Mouse (Mus musculus) embryonic stem cell, embryonic (primary cell): ENCODE data around the gene Hoxa7.

Experiments used
- CTCF ChIA-PET, 4 experiments: fragments of 300-600 bp in 2 of 4; fragments of 350-600 bp in 2 of 4; sonication (Branson Sonifier 250); formaldehyde crosslinking; loops; one replicate each; lab custom pipeline; 2022; ENCODE audit warnings: inconsistent platforms in 2 of 4; lab: Charles Lee
- POLR2A ChIA-PET, 4 experiments: fragments of 300-600 bp in 2 of 4; fragments of 350-600 bp in 2 of 4; sonication (Branson Sonifier 250); formaldehyde crosslinking; loops; one replicate each; lab custom pipeline; 2022; ENCODE audit warnings: antibody characterized with exemption in 4 of 4, inconsistent platforms in 1 of 4; lab: Charles Lee

Hoxa7 gene

DNA sequence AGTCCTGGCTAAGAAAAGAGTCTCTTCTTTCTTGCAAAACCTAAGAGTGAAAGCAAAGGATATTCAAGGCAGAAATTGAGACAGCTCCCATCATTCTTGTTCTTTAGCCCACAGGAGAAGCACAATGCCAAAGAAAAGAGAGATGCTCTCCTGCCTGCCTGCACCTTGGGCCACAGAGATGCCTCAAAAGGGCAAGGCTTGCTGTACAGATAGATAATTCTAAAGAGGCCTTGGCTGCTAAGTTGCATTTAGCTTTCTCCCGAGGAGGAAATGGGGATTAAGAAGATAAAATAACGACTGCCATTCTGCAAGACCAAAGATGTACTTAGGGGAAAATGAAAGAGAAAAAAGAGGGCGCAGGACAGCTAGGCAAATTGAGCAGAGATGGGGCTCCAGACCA, 25.3 kb upstream of the Hoxa7 start:
- POLR2A ChIA-PET, result interaction anchor here in 2 of 4 experiments (0.5 to 1.7 kb wide), 7 partner anchors 10 to 70 kb away, joined by 3 to 5 read pairs (median 3); partner anchors contain the start of genes 5730596B20Rik (in 1 of the 2) and Hoxa7 (in 1 of the 2)
- CTCF ChIA-PET, result interaction anchor here in 3 of 4 experiments (0.6 to 2.0 kb wide), 4 partner anchors 10 to 371 kb away, joined by 3 to 6 read pairs (median 3); no protein-coding TSS in a partner anchor

DNA sequence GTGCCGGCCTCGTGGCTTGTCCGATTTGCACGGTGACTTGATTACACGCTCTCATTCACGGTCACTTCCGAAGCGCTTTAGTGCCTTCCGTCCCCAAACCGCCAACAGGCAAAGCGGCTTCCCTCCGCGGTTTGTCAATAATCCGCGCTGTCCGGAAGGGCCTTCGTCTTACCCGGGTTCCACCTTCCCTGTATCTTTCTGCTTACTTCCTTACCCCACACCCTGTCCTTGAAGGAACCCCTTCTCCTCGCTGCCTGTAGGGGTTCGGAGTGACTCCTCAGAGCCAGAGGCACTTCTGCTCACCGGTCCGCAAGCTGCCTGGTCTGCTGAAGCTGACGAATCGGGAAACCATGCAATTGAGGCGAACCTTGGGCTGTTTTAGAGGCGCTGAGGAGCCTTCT, 24.7 kb upstream of the Hoxa7 start:
- POLR2A ChIA-PET, result interaction anchor here in 3 of 4 experiments (0.5 to 1.7 kb wide), 7 partner anchors 10 to 489 kb away, joined by 3 to 5 read pairs (median 4); no protein-coding TSS in a partner anchor
- CTCF ChIA-PET, result interaction anchor here in 2 of 4 experiments (1.1 to 2.0 kb wide), 2 partner anchors 10 to 13 kb away, joined by 3 to 6 read pairs; no protein-coding TSS in a partner anchor

DNA sequence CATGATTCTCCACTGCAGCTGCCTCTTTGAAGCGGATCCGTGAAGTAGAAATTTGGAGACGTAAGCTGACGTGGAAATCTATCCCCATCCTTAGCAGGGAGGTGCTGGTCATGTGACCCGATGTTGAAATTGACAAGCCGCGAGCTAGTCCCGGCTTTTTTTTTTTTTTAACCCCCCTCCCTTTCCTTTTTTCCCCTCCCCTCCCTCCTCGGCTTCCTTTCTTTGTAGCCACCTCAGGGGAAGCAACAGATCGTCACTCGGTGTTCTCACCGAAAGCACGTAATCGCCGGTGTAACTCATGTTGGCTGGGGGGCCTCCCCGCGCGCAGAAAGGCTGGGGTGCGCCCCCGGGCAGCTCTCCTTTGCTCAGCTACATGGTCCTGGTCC, 24.1 kb upstream of the Hoxa7 start, which contains the start of gene Hoxa11:
TSS of gene Hoxa11 (minus strand) at position 54 of the 386 bp plus-strand sequence.
- POLR2A ChIA-PET, result interaction anchor here in 2 of 4 experiments (0.6 to 1.7 kb wide), 6 partner anchors 12 to 320 kb away, joined by 3 to 6 read pairs (median 3); partner anchors contain the start of gene Hoxa13 (in 1 of the 2)

DNA sequence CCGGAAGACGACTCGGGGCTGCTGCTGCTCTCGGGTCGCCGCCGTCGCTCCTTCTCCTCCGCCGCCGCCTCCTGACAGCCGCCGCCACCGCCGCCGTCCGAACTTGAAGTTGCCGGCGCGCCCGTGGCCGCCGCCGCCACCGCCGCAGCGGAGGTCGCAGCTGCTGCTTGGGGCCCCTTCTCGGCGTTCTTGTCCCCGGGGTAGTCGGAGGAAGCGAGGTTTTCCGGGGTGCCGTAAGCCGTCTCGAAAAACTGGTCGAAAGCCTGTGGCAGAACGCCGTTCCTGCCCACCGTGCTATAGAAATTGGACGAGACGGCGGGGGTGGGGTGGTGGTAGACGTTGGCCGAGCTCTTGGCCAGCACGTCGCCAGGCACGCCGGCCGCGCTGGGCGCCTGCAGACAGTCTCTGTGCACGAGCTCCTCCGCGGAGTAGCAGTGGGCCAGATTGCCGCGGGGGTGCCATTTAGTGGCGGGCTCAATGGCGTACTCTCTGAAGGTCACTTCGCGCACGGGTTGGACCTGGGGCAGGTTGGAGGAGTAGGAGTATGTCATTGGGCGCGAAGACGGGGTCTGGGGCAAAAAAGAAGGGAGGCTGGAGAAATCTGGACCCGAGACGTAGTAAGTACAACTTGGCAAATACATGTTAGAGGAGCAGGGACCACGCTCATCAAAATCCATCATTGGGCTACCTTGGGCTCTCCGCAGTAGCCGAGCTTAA, 23.5 kb upstream of the Hoxa7 start:
- ChIA-PET CTCF (interaction anchor here in 3 of 4 experiments (0.6 to 2.0 kb wide), 6 partner anchors 12 to 45 kb away, joined by 3 to 6 read pairs (median 4); no protein-coding TSS in a partner anchor), POLR2A (interaction anchor here in 2 of 4 experiments (0.6 to 1.7 kb wide), 7 partner anchors 12 to 321 kb away, joined by 3 to 6 read pairs (median 3); partner anchors contain the start of gene Hoxa13 (in 1 of the 2))

More for the DNA sequence above, 24.1 kb upstream of the Hoxa7 start, which contains the start of gene Hoxa11:
- CTCF ChIA-PET, result interaction anchor here in 2 of 4 experiments (1.2 to 2.0 kb wide), 3 partner anchors 11 to 34 kb away, joined by 3 to 6 read pairs (median 4); no protein-coding TSS in a partner anchor

DNA sequence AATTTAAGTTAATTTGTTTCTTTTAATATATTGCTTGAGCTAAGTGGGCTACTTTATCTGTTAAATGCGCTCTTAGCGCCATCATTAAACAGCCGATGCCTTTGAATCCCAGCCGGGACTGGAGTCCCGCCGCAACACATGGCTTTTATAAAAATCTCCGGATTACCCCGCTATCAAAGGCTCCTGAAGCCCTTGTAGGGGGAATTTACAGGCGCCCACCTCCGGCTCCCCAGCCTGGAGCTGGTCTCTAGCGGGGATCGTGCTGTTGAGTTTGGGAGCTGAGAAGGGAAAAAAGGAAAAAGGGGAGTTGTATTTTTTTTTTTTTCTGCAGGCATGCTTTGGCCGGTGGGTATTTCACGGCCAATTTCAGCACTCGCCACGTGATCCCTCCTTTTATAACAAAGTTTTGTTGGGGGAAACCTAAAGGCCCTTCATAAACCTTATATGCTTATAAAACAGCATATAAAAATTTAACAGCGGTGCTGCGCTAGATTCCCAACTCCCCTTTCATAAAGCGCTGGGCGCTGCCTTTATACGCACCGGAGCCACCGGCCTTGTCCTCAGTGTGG, 22.9 kb upstream of the Hoxa7 start:
- ChIA-PET POLR2A (interaction anchor here (0.6 to 3.9 kb wide), 8 partner anchors 11 to 324 kb away, joined by 3 to 11 read pairs (median 4); partner anchors contain the start of gene Hoxa13 (in 1 of the 4)), CTCF (interaction anchor here in 3 of 4 experiments (0.6 to 1.5 kb wide), 5 partner anchors 15 to 45 kb away, joined by 3 to 4 read pairs (median 3); no protein-coding TSS in a partner anchor)

DNA sequence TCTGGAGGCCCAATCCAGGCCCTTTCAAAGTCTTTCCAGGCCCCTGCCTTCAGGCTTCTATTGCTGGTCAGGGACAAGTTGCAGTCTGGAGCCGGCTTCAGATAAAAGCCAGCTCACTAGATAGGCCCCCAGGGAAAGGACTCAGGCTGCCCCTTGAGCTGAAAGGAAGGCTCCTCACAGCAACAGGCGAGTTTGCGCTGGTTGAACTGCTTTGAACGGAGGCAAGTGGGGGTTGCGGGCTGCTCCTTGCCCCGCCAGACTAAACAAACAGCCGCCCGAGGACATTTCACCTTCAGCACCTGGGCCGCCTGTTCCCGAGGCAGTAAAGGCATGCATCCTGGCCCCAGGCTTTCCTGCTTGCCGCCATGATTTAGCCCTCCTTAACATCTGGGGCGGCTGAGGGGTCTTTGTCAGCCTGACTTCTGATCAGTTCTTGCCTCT, 22.0 kb upstream of the Hoxa7 start:
- ChIA-PET POLR2A (interaction anchor here in 3 of 4 experiments (0.5 to 3.9 kb wide), 8 partner anchors 8 to 845 kb away, joined by 3 to 11 read pairs (median 6); no protein-coding TSS in a partner anchor), CTCF (interaction anchor here in 2 of 4 experiments (1.2 to 1.4 kb wide), 2 partner anchors 10 to 14 kb away, joined by 4 to 6 read pairs; no protein-coding TSS in a partner anchor)

DNA sequence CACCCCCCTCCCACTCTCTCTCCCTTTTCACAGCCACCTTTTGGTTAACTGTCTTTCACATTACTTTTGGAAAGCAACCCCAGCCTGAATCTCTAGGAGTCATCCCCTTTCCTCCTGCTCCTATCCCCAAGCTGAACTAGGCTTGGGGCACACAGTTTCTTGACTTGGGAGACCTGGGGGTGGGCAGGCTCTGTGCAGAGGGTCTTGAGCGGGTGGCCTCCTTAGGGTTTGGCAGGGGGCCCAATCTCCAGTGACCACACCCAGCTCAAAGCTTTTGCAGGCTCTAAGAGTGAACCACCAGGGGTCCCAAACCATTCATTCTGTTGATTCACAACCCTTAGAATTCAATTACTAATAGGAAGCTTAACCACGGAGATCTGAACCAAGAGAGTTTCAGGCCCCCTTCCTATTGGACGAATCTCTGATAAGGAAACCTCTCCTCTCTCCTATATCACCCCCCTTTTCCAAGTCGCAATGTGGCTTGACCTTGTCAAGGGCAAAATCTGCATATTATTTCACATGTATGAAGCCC, 21.2 kb upstream of the Hoxa7 start:
- POLR2A ChIA-PET, result interaction anchor here in 2 of 4 experiments (0.6 to 3.9 kb wide), 8 partner anchors 9 to 1128 kb away, joined by 3 to 11 read pairs (median 4); no protein-coding TSS in a partner anchor
- CTCF ChIA-PET, result interaction anchor here in 2 of 4 experiments (0.5 to 1.4 kb wide), 5 partner anchors 9 to 31 kb away, joined by 3 to 6 read pairs (median 4); no protein-coding TSS in a partner anchor

DNA sequence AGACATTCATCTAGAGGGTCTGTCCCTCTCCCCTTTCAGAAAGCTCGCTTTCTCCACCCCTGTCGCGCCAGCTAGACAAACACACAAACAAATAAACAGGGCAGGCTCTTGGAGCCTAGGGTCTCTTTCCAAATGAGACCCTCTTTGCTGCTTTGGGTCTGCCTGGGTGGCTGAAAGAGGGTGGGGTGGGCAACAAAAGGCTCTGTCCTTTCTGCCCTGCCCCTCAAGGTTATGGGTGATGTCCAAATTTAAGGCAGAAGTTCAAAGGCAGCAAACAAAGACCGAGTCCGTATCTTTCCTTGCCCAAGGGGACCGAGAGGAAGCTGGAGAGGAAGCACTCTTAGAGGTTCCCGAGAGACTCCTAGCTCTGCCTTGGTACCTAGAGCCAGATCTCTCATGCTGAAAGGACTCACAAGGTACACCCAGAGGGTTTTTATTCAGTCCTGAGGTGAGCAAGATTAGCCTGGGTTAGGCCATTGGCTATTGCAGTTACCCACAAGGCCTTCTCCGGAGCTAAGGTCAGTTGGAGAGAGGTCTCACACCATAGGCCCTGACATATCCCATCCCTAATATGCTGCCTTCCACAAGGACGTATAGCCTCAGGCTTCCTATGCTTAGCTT, 19.5 kb upstream of the Hoxa7 start:
- POLR2A ChIA-PET, result interaction anchor here in 3 of 4 experiments (0.6 to 3.9 kb wide), 10 partner anchors 8 to 730 kb away, joined by 3 to 11 read pairs (median 3); partner anchors contain the start of gene Hoxa1 (in 1 of the 3)
- CTCF ChIA-PET, result interaction anchor here (0.5 to 1.8 kb wide), 40 partner anchors 10 to 1554 kb away, joined by 3 to 14 read pairs (median 4); partner anchors contain the start of genes Hoxa13 (in 2 of the 4), Hoxa7 (in 2 of the 4), 5730596B20Rik (in 1 of the 4) and Evx1 (in 1 of the 4)

DNA sequence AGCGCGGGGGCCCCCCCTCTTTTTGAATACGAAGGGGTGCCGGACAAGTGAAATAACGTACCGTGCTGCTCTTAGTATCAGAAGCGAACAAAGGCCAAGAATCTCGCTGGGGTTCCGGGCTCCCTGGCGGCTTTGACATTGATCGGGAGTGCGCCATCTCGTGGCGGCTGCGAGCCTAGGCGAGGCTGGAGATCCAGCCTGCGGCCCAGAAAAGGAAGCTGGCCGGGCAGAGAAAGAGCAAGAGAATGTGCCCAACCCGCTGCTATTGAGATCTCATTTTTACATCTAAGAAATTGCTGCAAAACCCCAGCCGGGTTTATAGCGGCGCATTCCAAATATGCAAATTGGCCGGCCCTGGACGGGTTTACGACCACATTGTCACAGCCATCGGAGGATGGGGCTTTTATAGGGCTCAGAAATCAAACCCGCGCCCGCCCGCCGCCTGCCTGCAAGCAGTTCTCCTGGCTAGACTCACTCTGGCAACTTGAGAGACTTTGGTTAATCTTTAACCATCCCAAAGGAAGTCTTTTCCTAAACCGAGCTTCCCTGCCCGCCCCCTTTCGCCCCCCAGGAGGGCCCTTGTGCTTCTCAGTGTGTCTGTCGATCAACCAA, 18.8 kb upstream of the Hoxa7 start, which contains the start of gene Hoxa10:
TSS of gene Hoxa10 (minus strand) at position 466 of the 612 bp plus-strand sequence.
- POLR2A ChIA-PET, result interaction anchor here in 3 of 4 experiments (0.6 to 1.8 kb wide), 11 partner anchors 15 to 730 kb away, joined by 3 to 7 read pairs (median 3); partner anchors contain the start of genes Hoxa1 (in 1 of the 3) and Hoxa7 (in 1 of the 3)
- CTCF ChIA-PET, result interaction anchor here (0.5 to 1.8 kb wide), 47 partner anchors 10 to 1554 kb away, joined by 3 to 14 read pairs (median 4); partner anchors contain the start of genes Hoxa7 (in 3 of the 4), Hoxa13 (in 2 of the 4), 5730596B20Rik (in 1 of the 4) and Evx1 (in 1 of the 4)

DNA sequence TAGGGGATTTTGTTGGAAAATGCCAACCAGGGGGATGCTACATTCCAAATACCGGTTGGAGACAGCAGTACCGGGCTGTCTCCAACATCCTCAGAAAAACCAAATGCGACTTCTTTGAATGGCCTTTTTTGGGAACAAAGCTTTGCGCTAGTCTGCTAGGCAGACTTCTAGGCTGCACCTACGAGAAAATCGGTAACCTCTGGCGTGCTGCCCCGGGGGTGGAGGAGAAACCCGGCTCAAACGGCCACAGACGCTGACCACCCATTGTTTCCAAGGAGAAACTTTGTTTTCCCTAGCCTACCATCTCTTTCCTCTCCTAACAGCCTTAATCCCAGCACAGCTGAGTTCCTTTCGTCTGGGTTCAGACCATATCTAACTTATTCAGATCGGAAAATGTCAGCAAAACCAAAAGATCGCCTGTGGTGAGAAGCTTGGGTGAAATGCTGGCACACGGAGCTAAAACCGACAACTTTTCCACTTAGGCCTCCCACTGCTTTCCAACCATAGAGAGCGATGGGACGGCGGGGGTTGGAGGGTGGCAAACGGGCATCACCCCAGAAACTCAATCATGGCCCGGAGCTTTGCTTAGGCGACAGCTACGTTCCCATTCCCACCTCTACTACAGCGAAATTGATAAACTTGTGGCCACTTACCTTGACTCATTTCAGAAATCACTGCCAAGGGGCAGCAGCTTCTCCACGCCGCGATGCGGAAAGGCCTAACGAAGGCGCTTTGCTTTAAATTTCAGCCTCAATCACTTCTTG, 18.2 kb upstream of the Hoxa7 start:
- CTCF ChIA-PET, result interaction anchor here (0.6 to 1.8 kb wide), 29 partner anchors 11 to 1555 kb away, joined by 3 to 14 read pairs (median 4); partner anchors contain the start of genes Hoxa13 (in 2 of the 4), Gm28308 (in 1 of the 4), Hoxa3 (in 1 of the 4) and Hoxa7 (in 1 of the 4)
- POLR2A ChIA-PET, result interaction anchor here in 3 of 4 experiments (0.5 to 1.8 kb wide), 10 partner anchors 9 to 1443 kb away, joined by 3 to 6 read pairs (median 3); partner anchors contain the start of genes Hoxa1 (in 1 of the 3) and Hoxa7 (in 1 of the 3)

DNA sequence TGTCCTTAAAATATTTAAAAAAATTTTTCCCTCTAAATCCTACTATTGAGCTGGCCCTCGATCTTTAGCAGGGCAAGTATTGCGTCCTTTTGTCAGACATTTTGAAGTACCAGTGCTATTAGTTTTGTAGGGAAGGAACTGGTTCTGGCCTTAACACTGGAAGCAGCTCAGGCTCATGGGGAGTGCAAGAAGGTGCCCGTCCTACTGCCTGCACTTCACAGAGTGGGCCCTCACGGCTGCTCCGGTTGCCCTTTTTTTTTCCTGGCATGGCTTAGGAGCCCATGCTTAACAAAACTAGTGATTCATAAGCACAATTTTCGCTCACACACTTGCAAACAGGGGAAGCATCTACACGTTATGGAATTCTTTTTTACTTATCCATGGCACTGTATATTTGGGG, 17.3 kb upstream of the Hoxa7 start:
- CTCF ChIA-PET, result no interaction called here

DNA sequence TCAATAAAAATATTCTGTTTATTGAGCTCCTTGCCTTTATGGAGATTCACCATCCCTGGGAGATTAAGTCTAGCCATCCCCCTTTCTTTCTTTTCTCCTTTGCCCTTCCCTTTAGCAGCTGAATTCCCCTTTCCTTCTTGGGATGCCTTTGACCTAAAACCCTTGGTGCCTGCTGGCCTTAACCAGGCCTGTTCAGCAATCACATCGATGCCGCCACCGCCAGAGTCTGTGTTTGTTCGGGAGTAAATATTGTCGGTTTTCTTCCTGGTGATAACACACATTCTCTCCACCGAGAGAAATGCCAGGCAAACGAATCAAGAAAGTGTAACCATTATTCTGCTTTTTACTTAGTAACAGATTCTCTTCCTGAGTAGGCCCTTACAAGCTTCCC, 16.5 kb upstream of the Hoxa7 start:
- CTCF ChIA-PET, result no interaction called here
- POLR2A ChIA-PET, result no interaction called here

More for the DNA sequence above, 17.3 kb upstream of the Hoxa7 start:
- POLR2A ChIA-PET, result interaction anchor here in 1 of 4 experiments (0.5 kb wide), 1 partner anchor 1442 kb away, joined by 3 read pairs; no protein-coding TSS in a partner anchor

DNA sequence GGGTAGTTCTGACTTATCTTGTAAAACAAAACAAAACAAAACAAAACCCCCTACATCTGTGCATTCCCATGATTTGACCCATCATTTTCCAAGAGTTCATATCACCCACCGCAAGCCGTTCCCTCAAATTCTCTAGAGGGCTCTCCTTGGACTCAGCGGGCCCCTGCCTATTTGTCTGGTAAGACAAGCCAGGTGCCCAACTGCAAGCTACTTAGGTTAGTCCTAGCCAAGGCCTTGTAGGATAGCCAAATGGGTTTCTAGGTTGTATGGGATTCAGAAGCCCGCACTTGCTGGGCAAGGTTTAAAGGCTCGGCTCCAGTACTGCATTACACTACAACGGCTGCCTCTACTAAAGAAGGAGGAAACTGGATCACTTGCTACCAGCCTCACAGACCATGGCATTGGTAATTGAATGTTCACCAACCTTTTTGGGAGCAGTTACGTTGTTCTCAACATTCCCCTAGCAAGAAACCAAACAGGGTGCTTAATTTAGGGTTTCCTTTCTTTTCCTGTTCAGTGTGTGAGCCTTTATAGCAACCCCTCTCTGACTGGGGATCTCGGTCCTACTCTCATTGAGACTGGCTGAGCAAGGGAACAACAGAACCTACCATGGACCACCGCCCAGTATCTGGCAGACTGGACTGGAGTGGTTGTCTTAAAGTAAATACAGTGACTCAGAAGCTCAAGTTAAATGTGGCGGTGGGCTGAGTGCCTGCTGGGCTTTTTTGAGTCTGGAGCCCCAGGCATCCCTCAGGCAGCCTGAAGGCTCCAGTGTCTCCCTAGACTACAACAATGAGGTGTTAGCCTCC, 15.9 kb upstream of the Hoxa7 start:
- CTCF ChIA-PET, result no interaction called here

DNA sequence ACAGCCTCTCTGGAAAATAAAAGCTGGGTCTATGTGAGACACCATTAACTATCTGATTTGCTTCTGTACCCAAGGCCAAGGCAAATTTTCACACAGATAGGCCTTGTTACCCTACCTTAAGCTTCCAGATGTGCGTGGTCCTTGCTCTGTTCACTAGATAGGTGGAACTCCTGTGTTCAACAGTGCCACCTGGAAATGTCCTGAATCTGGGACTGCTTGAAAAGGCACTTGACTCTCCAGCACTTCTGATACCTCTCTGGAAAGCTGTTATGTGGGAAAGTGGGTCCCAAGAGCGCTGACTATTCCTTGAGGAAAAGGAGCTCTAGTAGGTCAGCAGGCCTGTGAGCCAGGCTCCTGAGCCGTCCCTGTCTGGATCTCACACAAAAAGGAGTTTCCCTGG, 15.2 kb upstream of the Hoxa7 start:
- ChIA-PET POLR2A (interaction anchor here in 1 of 4 experiments (1.0 to 1.4 kb wide), 3 partner anchors 10 to 18 kb away, joined by 3 to 4 read pairs (median 3); partner anchors contain the start of gene Hoxa7), CTCF (no interaction called here)

More for the DNA sequence above, 15.9 kb upstream of the Hoxa7 start:
- POLR2A ChIA-PET, result interaction anchor here in 1 of 4 experiments (1.0 to 1.4 kb wide), 2 partner anchors 16 to 19 kb away, joined by 3 read pairs; partner anchors contain the start of gene Hoxa7
